Mouse (Mus musculus) stomach, postnatal 0 days (tissue): Measurements from ENCODE around the gene Elmo1. TPM values are rescaled to one million over a fixed set of nuclear protein-coding genes. Genes with fewer than 3 reads are reported as not detected.
A peak's percentile ranks its signal among the peaks of the same experiment; 100 is the strongest.

Experiments used
- ATAC-seq: fragments of 200-750 bp; cut with Nextera tagmentation; 2 replicates; pipeline ENCODE4 v1.8.0; 2017; ENCODE audit not compliant: low FRiP score, low TSS enrichment
- DNase-seq: peaks from one replicate; pipeline ENCODE4 v3.0.0-alpha.2; 2016; ENCODE audit warnings: low spot score
- H3K27ac ChIP-seq: fragments of 300-500 bp; sonication (generic); replicated peaks from 2 replicates; pipeline ENCODE4 v1.5.1; 2014; ENCODE audit warnings: mild to moderate bottlenecking, control low read depth
- H3K27me3 ChIP-seq: fragments of 300-500 bp; sonication (generic); 2 replicates; pipeline ENCODE4 v1.6.1; 2014; ENCODE audit warnings: low read length; ENCODE audit not compliant: control insufficient read depth, insufficient read depth
- H3K36me3 ChIP-seq: fragments of 300-500 bp; sonication (generic); 2 replicates; pipeline ENCODE4 v1.6.1; 2014; ENCODE audit warnings: low read length, mixed read lengths; ENCODE audit not compliant: control insufficient read depth, insufficient read depth
- H3K4me1 ChIP-seq: fragments of 300-500 bp; sonication (generic); replicated peaks from 2 replicates; pipeline ENCODE4 v1.6.1; 2014; ENCODE audit warnings: antibody characterized with exemption; ENCODE audit not compliant: control insufficient read depth, insufficient read depth
- H3K4me2 ChIP-seq: fragments of 300-500 bp; sonication (generic); replicated peaks from 2 replicates; pipeline ENCODE4 v1.6.1; 2014; ENCODE audit warnings: low read depth, mild to moderate bottlenecking, control low read depth, moderate library complexity
- H3K4me3 ChIP-seq: fragments of 300-500 bp; sonication (generic); 2 replicates; pipeline ENCODE4 v1.5.1; 2014; ENCODE audit warnings: low read depth, low read length, control low read depth
- H3K9ac ChIP-seq: fragments of 300-500 bp; sonication (generic); 2 replicates; pipeline ENCODE4 v1.6.1; 2014; ENCODE audit warnings: mild to moderate bottlenecking, low read length, control low read depth, mixed read lengths
- H3K9me3 ChIP-seq: fragments of 300-500 bp; sonication (generic); 2 replicates; pipeline ENCODE4 v1.6.1; 2016; ENCODE audit warnings: low read length; ENCODE audit not compliant: control insufficient read depth
- CTCF ChIP-seq: IDR thresholded peaks from 2 replicates; pipeline ENCODE4 v1.5.1; 2016; ENCODE audit warnings: antibody characterized with exemption, low read depth, mild to moderate bottlenecking, moderate library complexity
- EP300 ChIP-seq: optimal IDR thresholded peaks from 2 replicates; pipeline ENCODE3; 2016; ENCODE audit warnings: antibody characterized with exemption
- WGBS: fragments of 180-500 bp; shearing (Covaris S2); extraction: QIAGEN DNeasy Blood & Tissue Kit; methylation state at CpG from one replicate; pipeline ENCODE4 v1.1.7; 2014; 5-methylcytosine and 5-hydroxymethylcytosine counted together
- polyA plus RNA-seq: library from polyadenylated mRNA; unstranded; fragments of >200 nt; fragmentation: Nextera tagmentation; extraction: Ambion mirVana; gene quantifications from 2 replicates; pipeline ENCODE4 v1.2.1, GENCODE M21; 2015

Gene Elmo1
- polyA plus RNA-seq, 1 experiment from 2014 or later = 5.0 TPM

- 82% methylated on average over 3 of the region's 3 CpGs for WGBS
- Histone ChIP-seq H3K4me3 (no peak overlapping the region), H3K9ac (no peak overlapping the region), H3K36me3 (no peaks in the 10 kb centered on the region), H3K27me3 (no peaks in the 10 kb centered on the region), H3K9me3 (no peaks in the 10 kb centered on the region), H3K4me2 (no peak overlapping the region), H3K27ac (no peak overlapping the region), H3K4me1 (0 out of 2 replicates have a peak, but pooled peaks cover 4% of the 10 kb centered on the region)
- DNase-seq (no peak), ATAC-seq (no peak)
- no peak for TF ChIP-seq EP300
- TF ChIP-seq CTCF = no peak
Measured at GRCm38 (mm10) chr13:20130731-20131130, 40.3 kb downstream of the Elmo1 start.

DNA sequence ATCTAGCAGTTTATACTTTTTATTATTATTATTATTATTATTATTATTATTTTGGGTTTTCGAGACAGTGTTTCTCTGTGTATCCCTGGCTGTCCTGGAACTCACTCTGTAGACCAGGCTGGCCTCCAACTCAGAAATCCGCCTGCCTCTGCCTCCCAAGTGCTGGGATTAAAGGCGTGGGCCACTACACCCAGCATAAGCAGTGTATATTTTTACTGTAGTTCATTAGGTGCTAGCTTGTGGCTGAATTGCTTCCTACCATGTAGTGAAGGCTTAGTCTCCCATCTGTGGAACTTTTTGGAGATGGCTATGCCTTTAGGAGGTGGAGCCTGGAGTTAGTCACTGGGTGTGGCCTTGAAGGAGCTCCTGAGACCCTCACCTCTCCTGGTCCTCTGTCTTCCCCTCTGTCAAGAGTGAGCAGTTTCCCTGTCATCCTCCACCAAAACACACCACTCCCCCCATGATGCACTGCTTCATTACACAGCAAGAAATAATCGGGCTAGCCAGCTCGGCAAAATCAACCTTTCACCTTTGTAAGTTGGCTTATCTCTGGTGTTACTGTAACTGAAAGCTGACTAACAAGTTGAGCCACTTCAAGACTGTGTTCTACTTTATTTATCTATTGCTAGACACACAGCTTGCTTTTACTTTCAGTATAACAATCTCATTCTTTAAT is 41.1 kb downstream of the Elmo1 start:
- no peak overlapping the region for H3K4me2 ChIP-seq
- H3K27me3 ChIP-seq = no peaks in the 10 kb centered on the region
- 63% methylated on average over 5 of the region's 5 CpGs for WGBS
- H3K27ac ChIP-seq = 0 out of 2 replicates have a peak overlapping the region, but pooled peaks have one; percentile 18
- DNase-seq (peak; percentile 68), ATAC-seq (peak; percentile 92)
- H3K9ac ChIP-seq = no peak overlapping the region
- H3K36me3 ChIP-seq = no peaks in the 10 kb centered on the region
- no peaks in the 10 kb centered on the region for H3K9me3 ChIP-seq
- TF ChIP-seq EP300 = no peak
- TF ChIP-seq CTCF = no peak
- H3K4me3 ChIP-seq = no peak overlapping the region
- H3K4me1 ChIP-seq = 0 out of 2 replicates have a peak, but pooled peaks cover 4% of the 10 kb centered on the region

DNA sequence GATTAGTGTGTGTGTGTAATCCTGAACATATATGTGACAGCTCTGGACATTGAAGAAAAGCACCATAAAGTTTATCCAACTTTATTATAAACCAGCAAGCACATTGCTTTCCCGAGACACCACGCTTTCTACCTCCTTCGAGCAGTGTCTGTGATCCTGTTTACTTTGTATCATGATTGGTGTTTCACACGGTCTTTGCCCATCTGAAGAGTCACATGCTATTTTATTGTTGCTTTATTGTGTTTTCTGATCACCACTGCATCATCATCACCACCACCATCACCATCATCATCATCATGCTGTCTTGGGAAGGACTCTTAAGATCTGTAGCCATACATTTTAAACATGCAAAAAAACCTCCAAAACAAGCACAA is 41.6 kb downstream of the Elmo1 start:
- H3K9me3 ChIP-seq = no peaks in the 10 kb centered on the region
- H3K9ac ChIP-seq = no peak overlapping the region
- 53% methylated on average over 4 of the region's 4 CpGs for WGBS
- no peak overlapping the region for H3K27ac ChIP-seq
- no peaks in the 10 kb centered on the region for H3K27me3 ChIP-seq
- H3K4me2 ChIP-seq = no peak overlapping the region
- no peaks in the 10 kb centered on the region for H3K36me3 ChIP-seq
- 0 out of 2 replicates have a peak overlapping the region, but pooled peaks have one; percentile 4 for H3K4me3 ChIP-seq
- no peak for DNase-seq
- TF ChIP-seq CTCF (no peak), EP300 (no peak)
- no peak for ATAC-seq
- 0 out of 2 replicates have a peak, but pooled peaks cover 4% of the 10 kb centered on the region for H3K4me1 ChIP-seq

GRCm38 (mm10) chr13:20133602-20134394 is 43.4 kb downstream of the Elmo1 start:
- 45% methylated on average over 6 of the region's 6 CpGs for WGBS
- Histone ChIP-seq H3K4me1 (0 out of 2 replicates have a peak, but pooled peaks cover 4% of the 10 kb centered on the region), H3K9me3 (no peaks in the 10 kb centered on the region), H3K27ac (peak overlapping the region; percentile 19; the same call in 1 of the 2 replicates), H3K4me3 (no peak overlapping the region), H3K4me2 (no peak overlapping the region), H3K27me3 (no peaks in the 10 kb centered on the region), H3K36me3 (no peaks in the 10 kb centered on the region), H3K9ac (no peak overlapping the region)
- TF ChIP-seq EP300 = no peak
- TF ChIP-seq CTCF = no peak
- ATAC-seq (peak; percentile 66), DNase-seq (peak; percentile 59)

DNA sequence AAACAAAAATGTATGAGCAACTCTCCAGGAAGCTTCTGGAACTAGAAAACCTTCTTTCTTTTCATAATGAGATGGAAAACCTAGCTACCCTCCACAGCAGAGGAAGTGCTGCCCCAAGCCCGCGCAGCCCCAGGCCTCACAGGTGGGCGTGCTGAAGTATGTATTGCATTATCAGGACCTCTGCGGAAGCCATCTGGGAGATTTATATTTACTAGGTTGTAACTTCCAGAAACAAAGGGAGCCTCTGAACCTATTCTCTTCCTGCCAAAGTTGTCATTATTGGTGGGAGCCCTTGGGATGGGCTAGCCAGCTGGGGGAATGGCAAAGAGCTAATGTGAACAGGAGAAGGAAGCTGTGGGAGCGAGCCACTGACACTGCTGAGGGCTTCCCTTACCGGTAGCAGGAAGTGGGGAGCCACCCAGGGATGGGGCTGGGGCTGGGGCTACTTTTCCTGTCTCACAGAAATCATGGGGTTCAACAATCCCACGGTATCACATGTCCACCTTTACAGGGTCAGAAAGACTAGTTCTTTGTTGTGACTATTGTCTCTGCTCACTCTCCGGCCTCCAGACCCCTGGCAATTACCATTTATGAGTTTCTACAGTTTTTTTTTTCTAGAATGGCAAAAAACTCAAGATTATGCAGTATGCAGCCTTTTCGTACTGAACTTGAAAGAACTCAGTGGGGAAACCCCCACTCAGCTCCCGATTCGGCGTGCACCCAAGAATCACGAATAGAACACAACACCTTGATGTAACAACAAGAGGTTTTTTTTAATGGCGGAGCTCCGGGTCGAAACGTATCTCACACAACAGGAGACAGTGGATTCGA is 44.2 kb downstream of the Elmo1 start:
- Histone ChIP-seq H3K4me1 (0 out of 2 replicates have a peak, but pooled peaks cover 4% of the 10 kb centered on the region), H3K4me2 (no peak overlapping the region), H3K4me3 (no peak overlapping the region), H3K27ac (peak overlapping the region; percentile 40; the same call in 1 of the 2 replicates), H3K9ac (no peak overlapping the region), H3K36me3 (no peaks in the 10 kb centered on the region), H3K9me3 (no peaks in the 10 kb centered on the region), H3K27me3 (no peaks in the 10 kb centered on the region)
- DNase-seq = no peak
- no peak for ATAC-seq
- TF ChIP-seq CTCF (no peak), EP300 (no peak)
- WGBS = 87% methylated on average over 18 of the region's 18 CpGs
